Mouse (Mus musculus): ENCODE data around the gene Spon1. TPM values are rescaled to one million over a fixed set of nuclear protein-coding genes. Genes with fewer than 3 reads are reported as not detected.

Spon1 gene
- polyA plus RNA-seq, 1 experiment: 20.1 TPM

GRCm38 (mm10) chr7:113766498-113766941 is 722 bp downstream of the Spon1 start:
- Histone ChIP-seq H3K4me3 (ENCODE audit: insufficient read depth, low read depth, low read length) (peak overlapping the region; percentile 57), H3K4me1 (ENCODE audit: control insufficient read depth, insufficient read depth, low read length) (0 out of 2 replicates have a peak, but pooled peaks cover 5% of the 10 kb centered on the region), H3K27me3 (replicated peaks; ENCODE audit: control insufficient read depth, insufficient read depth, low read length) (peaks cover 2% of the 10 kb centered on the region; the same call in 1 of the 2 replicates), H3K36me3 (ENCODE audit: control insufficient read depth, insufficient read depth, low read length) (no peaks in the 10 kb centered on the region), H3K27ac (ENCODE audit: insufficient read depth, low read depth, low read length) (peak overlapping the region; percentile 43)
- WGBS: 9% methylated on average over 27 of the region's 27 CpGs
- DNase-seq: no peak
- TF ChIP-seq POLR2A (IDR thresholded peaks at IDR 0.05; ENCODE audit: low read depth, low read length): no peak
- no peak for TF ChIP-seq CTCF (conservative IDR thresholded peaks at IDR 0.05; ENCODE audit: insufficient read depth, insufficient read length, low read depth, low read length)

GRCm38 (mm10) chr7:113767546-113767945 is 1.7 kb downstream of the Spon1 start:
- peak overlapping the region; percentile 59; the same call in 1 of the 2 replicates for H3K27ac ChIP-seq (ENCODE audit: insufficient read depth, low read depth, low read length)

GRCm38 (mm10) chr7:113768174-113768935 is 2.6 kb downstream of the Spon1 start:
- Histone ChIP-seq H3K27ac (ENCODE audit: insufficient read depth, low read depth, low read length) (0 out of 2 replicates have a peak overlapping the region, but pooled peaks have one; percentile 59), H3K36me3 (ENCODE audit: control insufficient read depth, insufficient read depth, low read length) (no peaks in the 10 kb centered on the region), H3K4me3 (ENCODE audit: insufficient read depth, low read depth, low read length) (peak overlapping the region; percentile 5; the same call in 1 of the 2 replicates), H3K27me3 (replicated peaks; ENCODE audit: control insufficient read depth, insufficient read depth, low read length) (peaks cover 2% of the 10 kb centered on the region; the same call in 1 of the 2 replicates), H3K4me1 (ENCODE audit: control insufficient read depth, insufficient read depth, low read length) (0 out of 2 replicates have a peak, but pooled peaks cover 5% of the 10 kb centered on the region)
- WGBS: 57% methylated on average over 6 of the region's 6 CpGs
- peak; percentile 17 for DNase-seq
- TF ChIP-seq CTCF (conservative IDR thresholded peaks at IDR 0.05; ENCODE audit: insufficient read depth, insufficient read length, low read depth, low read length) (no peak), POLR2A (IDR thresholded peaks at IDR 0.05; ENCODE audit: low read depth, low read length) (no peak)

More at GRCm38 (mm10) chr7:113767546-113767945, 1.7 kb downstream of the Spon1 start:
- Histone ChIP-seq H3K4me3 (ENCODE audit: insufficient read depth, low read depth, low read length) (0 out of 2 replicates have a peak overlapping the region, but pooled peaks have one; percentile 5), H3K36me3 (ENCODE audit: control insufficient read depth, insufficient read depth, low read length) (no peaks in the 10 kb centered on the region), H3K4me1 (ENCODE audit: control insufficient read depth, insufficient read depth, low read length) (0 out of 2 replicates have a peak, but pooled peaks cover 5% of the 10 kb centered on the region), H3K27me3 (replicated peaks; ENCODE audit: control insufficient read depth, insufficient read depth, low read length) (peaks cover 2% of the 10 kb centered on the region; the same call in 1 of the 2 replicates)
- peak; percentile 13 for DNase-seq
- WGBS: 40% methylated on average over 6 of the region's 6 CpGs
- no peak for TF ChIP-seq CTCF (conservative IDR thresholded peaks at IDR 0.05; ENCODE audit: insufficient read depth, insufficient read length, low read depth, low read length)
- no peak for TF ChIP-seq POLR2A (IDR thresholded peaks at IDR 0.05; ENCODE audit: low read depth, low read length)

GRCm38 (mm10) chr7:113769281-113769680 is 3.5 kb downstream of the Spon1 start:
- TF ChIP-seq POLR2A (IDR thresholded peaks at IDR 0.05; ENCODE audit: low read depth, low read length): no peak
- TF ChIP-seq CTCF (conservative IDR thresholded peaks at IDR 0.05; ENCODE audit: insufficient read depth, insufficient read length, low read depth, low read length): no peak
- WGBS: 60% methylated on average over 6 of the region's 6 CpGs
- Histone ChIP-seq H3K27me3 (replicated peaks; ENCODE audit: control insufficient read depth, insufficient read depth, low read length) (peaks cover 2% of the 10 kb centered on the region; the same call in 1 of the 2 replicates), H3K4me1 (ENCODE audit: control insufficient read depth, insufficient read depth, low read length) (0 out of 2 replicates have a peak, but pooled peaks cover 5% of the 10 kb centered on the region), H3K36me3 (ENCODE audit: control insufficient read depth, insufficient read depth, low read length) (no peaks in the 10 kb centered on the region), H3K4me3 (ENCODE audit: insufficient read depth, low read depth, low read length) (no peak overlapping the region), H3K27ac (ENCODE audit: insufficient read depth, low read depth, low read length) (no peak overlapping the region)
- no peak for DNase-seq

- Histone ChIP-seq H3K36me3 (ENCODE audit: control insufficient read depth, insufficient read depth, low read length) (no peaks in the 10 kb centered on the region), H3K4me1 (ENCODE audit: control insufficient read depth, insufficient read depth, low read length) (no peaks in the 10 kb centered on the region; the same call in 1 of the 2 replicates), H3K27me3 (replicated peaks; ENCODE audit: control insufficient read depth, insufficient read depth, low read length) (no peaks in the 10 kb centered on the region), H3K27ac (ENCODE audit: insufficient read depth, low read depth, low read length) (no peak overlapping the region), H3K4me3 (ENCODE audit: insufficient read depth, low read depth, low read length) (no peak overlapping the region)
- WGBS: 91% methylated on average over 2 of the region's 2 CpGs
- no peak for DNase-seq
- TF ChIP-seq POLR2A (IDR thresholded peaks at IDR 0.05; ENCODE audit: low read depth, low read length) (no peak), CTCF (conservative IDR thresholded peaks at IDR 0.05; ENCODE audit: insufficient read depth, insufficient read length, low read depth, low read length) (0 out of 2 replicates have a peak, but pooled peaks have one; percentile 6)
Measured at GRCm38 (mm10) chr7:113772135-113772534, 6.3 kb downstream of the Spon1 start.

GRCm38 (mm10) chr7:113773436-113773835 is 7.6 kb downstream of the Spon1 start:
- 44% methylated on average over 8 of the region's 8 CpGs for WGBS
- TF ChIP-seq POLR2A (IDR thresholded peaks at IDR 0.05; ENCODE audit: low read depth, low read length) (no peak), CTCF (conservative IDR thresholded peaks at IDR 0.05; ENCODE audit: insufficient read depth, insufficient read length, low read depth, low read length) (no peak)
- Histone ChIP-seq H3K27me3 (replicated peaks; ENCODE audit: control insufficient read depth, insufficient read depth, low read length) (no peaks in the 10 kb centered on the region), H3K36me3 (ENCODE audit: control insufficient read depth, insufficient read depth, low read length) (no peaks in the 10 kb centered on the region), H3K27ac (ENCODE audit: insufficient read depth, low read depth, low read length) (no peak overlapping the region), H3K4me3 (ENCODE audit: insufficient read depth, low read depth, low read length) (no peak overlapping the region), H3K4me1 (ENCODE audit: control insufficient read depth, insufficient read depth, low read length) (no peaks in the 10 kb centered on the region; the same call in 1 of the 2 replicates)
- DNase-seq: no peak

- TF ChIP-seq POLR2A (IDR thresholded peaks at IDR 0.05; ENCODE audit: low read depth, low read length) (no peak), CTCF (conservative IDR thresholded peaks at IDR 0.05; ENCODE audit: insufficient read depth, insufficient read length, low read depth, low read length) (peak; percentile 90)
- DNase-seq: peak; percentile 77
- H3K27ac ChIP-seq (ENCODE audit: insufficient read depth, low read depth, low read length): no peak overlapping the region
- WGBS: 13% methylated on average over 7 of the region's 7 CpGs
- no peaks in the 10 kb centered on the region; the same call in 1 of the 2 replicates for H3K4me1 ChIP-seq (ENCODE audit: control insufficient read depth, insufficient read depth, low read length)
- H3K27me3 ChIP-seq (replicated peaks; ENCODE audit: control insufficient read depth, insufficient read depth, low read length): no peaks in the 10 kb centered on the region
- H3K36me3 ChIP-seq (ENCODE audit: control insufficient read depth, insufficient read depth, low read length): no peaks in the 10 kb centered on the region
- no peak overlapping the region for H3K4me3 ChIP-seq (ENCODE audit: insufficient read depth, low read depth, low read length)
Measured at GRCm38 (mm10) chr7:113774039-113774438, 8.2 kb downstream of the Spon1 start.

Measured in kidney, adult 2 months (tissue).